Mouse (Mus musculus) midbrain, embryonic 15.5 days (tissue): ENCODE measurements around the gene Fn1. TPM values are rescaled to one million over a fixed set of nuclear protein-coding genes. Genes with fewer than 3 reads are reported as not detected.
A peak's percentile ranks its signal among the peaks of the same experiment; 100 is the strongest.

Experiments
- ATAC-seq: fragments of 200-750 bp; cut with Nextera tagmentation; replicated peaks from 2 replicates; pipeline ENCODE4 v1.8.0; 2017; ENCODE audit warnings: moderate TSS enrichment
- H3K27ac ChIP-seq: fragments of 300-500 bp; sonication (generic); 2 replicates; pipeline ENCODE4 v1.5.1; 2015; ENCODE audit warnings: mild to moderate bottlenecking, inconsistent platforms
- H3K27me3 ChIP-seq: fragments of 300-500 bp; sonication (generic); replicated peaks from 2 replicates; pipeline ENCODE4 v1.6.1; 2015; ENCODE audit warnings: inconsistent platforms
- H3K36me3 ChIP-seq: fragments of 300-500 bp; sonication (generic); replicated peaks from 2 replicates; pipeline ENCODE4 v1.6.1; 2015; ENCODE audit warnings: inconsistent platforms
- H3K4me1 ChIP-seq: fragments of 300-500 bp; sonication (generic); 2 replicates; pipeline ENCODE4 v1.6.1; 2015; ENCODE audit warnings: inconsistent platforms
- H3K4me2 ChIP-seq: fragments of 300-500 bp; sonication (generic); 2 replicates; pipeline ENCODE4 v1.6.1; 2015; ENCODE audit warnings: inconsistent platforms, mild to moderate bottlenecking, moderate library complexity
- H3K4me3 ChIP-seq: fragments of 300-500 bp; sonication (generic); 2 replicates; pipeline ENCODE4 v1.5.1; 2015; ENCODE audit warnings: mild to moderate bottlenecking, inconsistent platforms
- H3K9ac ChIP-seq: fragments of 300-500 bp; sonication (generic); 2 replicates; pipeline ENCODE4 v1.6.1; 2015; ENCODE audit warnings: mild to moderate bottlenecking, inconsistent platforms
- H3K9me3 ChIP-seq: fragments of 300-500 bp; sonication (generic); 2 replicates; pipeline ENCODE4 v1.6.1; 2016; ENCODE audit warnings: inconsistent platforms
- WGBS: fragments of 180-500 bp; shearing (Covaris S2); methylation state at CpG from one replicate; pipeline ENCODE4 v1.1.7; 2015; ENCODE audit warnings: mixed read lengths; 5-methylcytosine and 5-hydroxymethylcytosine counted together
- polyA plus RNA-seq: library from polyadenylated mRNA; unstranded; fragments of >200 nt; fragmentation: Nextera tagmentation; extraction: Ambion mirVana; gene quantifications from 2 replicates; pipeline ENCODE4 v1.2.1, GENCODE M21; 2015

The Fn1 gene
- polyA plus RNA-seq, 1 experiment from 2014 or later: 41.2 TPM

GRCm38 (mm10) chr1:71674274-71674673 lies 21.3 kb upstream of the Fn1 start:
- no peak for ATAC-seq
- H3K27me3 ChIP-seq: no peaks in the 10 kb centered on the region
- no peak overlapping the region for H3K4me3 ChIP-seq
- H3K9ac ChIP-seq: no peak overlapping the region
- WGBS: 75% methylated on average over 4 of the region's 4 CpGs
- no peak overlapping the region for H3K4me2 ChIP-seq
- H3K27ac ChIP-seq: no peak overlapping the region
- H3K9me3 ChIP-seq: no peaks in the 10 kb centered on the region
- H3K4me1 ChIP-seq: peaks cover 5% of the 10 kb centered on the region; the same call in 1 of the 2 replicates
- no peaks in the 10 kb centered on the region for H3K36me3 ChIP-seq

GRCm38 (mm10) chr1:71673398-71673910 lies 20.5 kb upstream of the Fn1 start:
- Histone ChIP-seq H3K9ac (no peak overlapping the region), H3K4me1 (peaks cover 5% of the 10 kb centered on the region; the same call in 1 of the 2 replicates), H3K4me2 (no peak overlapping the region), H3K4me3 (no peak overlapping the region), H3K9me3 (no peaks in the 10 kb centered on the region), H3K36me3 (no peaks in the 10 kb centered on the region), H3K27ac (no peak overlapping the region), H3K27me3 (no peaks in the 10 kb centered on the region)
- 3% methylated on average over 3 of the region's 3 CpGs for WGBS
- ATAC-seq: peak; percentile 82

- no peak overlapping the region for H3K4me2 ChIP-seq
- peaks cover 5% of the 10 kb centered on the region; the same call in 1 of the 2 replicates for H3K4me1 ChIP-seq
- no peak overlapping the region for H3K4me3 ChIP-seq
- H3K9ac ChIP-seq: no peak overlapping the region
- no peaks in the 10 kb centered on the region for H3K27me3 ChIP-seq
- H3K36me3 ChIP-seq: no peaks in the 10 kb centered on the region
- no peak overlapping the region for H3K27ac ChIP-seq
- WGBS: 92% methylated on average over 3 of the region's 3 CpGs
- H3K9me3 ChIP-seq: peaks cover 4% of the 10 kb centered on the region; the same call in 1 of the 2 replicates
- no peak for ATAC-seq
Measured at GRCm38 (mm10) chr1:71672346-71672745, 19.3 kb upstream of the Fn1 start.

- WGBS: 92% methylated on average over 6 of the region's 6 CpGs
Measured at GRCm38 (mm10) chr1:71663242-71663641, 10.2 kb upstream of the Fn1 start.

GRCm38 (mm10) chr1:71658632-71659031 lies 5.6 kb upstream of the Fn1 start:
- 77% methylated on average over 6 of the region's 6 CpGs for WGBS
- Histone ChIP-seq H3K4me2 (no peak overlapping the region), H3K4me1 (peaks cover 6% of the 10 kb centered on the region), H3K4me3 (no peak overlapping the region), H3K36me3 (no peaks in the 10 kb centered on the region), H3K27me3 (peaks cover 9% of the 10 kb centered on the region), H3K9ac (no peak overlapping the region), H3K27ac (no peak overlapping the region), H3K9me3 (no peaks in the 10 kb centered on the region)
- ATAC-seq: no peak

More at GRCm38 (mm10) chr1:71663242-71663641, 10.2 kb upstream of the Fn1 start:
- no peak overlapping the region for H3K4me3 ChIP-seq
- H3K9ac ChIP-seq: no peak overlapping the region
- no peaks in the 10 kb centered on the region for H3K4me1 ChIP-seq
- no peaks in the 10 kb centered on the region for H3K27me3 ChIP-seq
- H3K9me3 ChIP-seq: peaks cover 4% of the 10 kb centered on the region; the same call in 1 of the 2 replicates
- no peak overlapping the region for H3K4me2 ChIP-seq
- no peak overlapping the region for H3K27ac ChIP-seq
- H3K36me3 ChIP-seq: no peaks in the 10 kb centered on the region
- no peak for ATAC-seq

GRCm38 (mm10) chr1:71656309-71656708 lies 3.3 kb upstream of the Fn1 start:
- Histone ChIP-seq H3K9me3 (no peaks in the 10 kb centered on the region), H3K4me1 (peaks cover 15% of the 10 kb centered on the region), H3K4me3 (no peak overlapping the region), H3K27me3 (peaks cover 19% of the 10 kb centered on the region), H3K9ac (no peak overlapping the region), H3K4me2 (no peak overlapping the region), H3K36me3 (no peaks in the 10 kb centered on the region), H3K27ac (no peak overlapping the region)
- no peak for ATAC-seq
- WGBS: 94% methylated on average over 6 of the region's 6 CpGs

GRCm38 (mm10) chr1:71654221-71654620 lies 1.2 kb upstream of the Fn1 start:
- no peak overlapping the region for H3K9ac ChIP-seq
- ATAC-seq: no peak
- no peak overlapping the region for H3K27ac ChIP-seq
- H3K9me3 ChIP-seq: no peaks in the 10 kb centered on the region
- WGBS: 17% methylated on average over 8 of the region's 8 CpGs
- peaks cover 33% of the 10 kb centered on the region for H3K27me3 ChIP-seq
- peak overlapping the region; percentile 74 for H3K4me3 ChIP-seq
- peak overlapping the region; percentile 98 for H3K4me2 ChIP-seq
- no peaks in the 10 kb centered on the region for H3K36me3 ChIP-seq
- H3K4me1 ChIP-seq: peaks cover 15% of the 10 kb centered on the region

GRCm38 (mm10) chr1:71653400-71654159 lies 580 bp upstream of the Fn1 start:
- no peak for ATAC-seq
- H3K27ac ChIP-seq: no peak overlapping the region
- H3K9me3 ChIP-seq: no peaks in the 10 kb centered on the region
- H3K36me3 ChIP-seq: no peaks in the 10 kb centered on the region
- WGBS: under 1% methylated on average over 24 of the region's 24 CpGs
- H3K4me3 ChIP-seq: peak overlapping the region; percentile 74
- H3K27me3 ChIP-seq: peaks cover 33% of the 10 kb centered on the region
- peaks cover 15% of the 10 kb centered on the region for H3K4me1 ChIP-seq
- H3K4me2 ChIP-seq: peak overlapping the region; percentile 98
- peak overlapping the region; percentile 46 for H3K9ac ChIP-seq

GRCm38 (mm10) chr1:71651828-71652227 lies 1.2 kb downstream of the Fn1 start:
- no peaks in the 10 kb centered on the region for H3K36me3 ChIP-seq
- peak overlapping the region; percentile 98; the same call in 1 of the 2 replicates for H3K4me2 ChIP-seq
- H3K9me3 ChIP-seq: no peaks in the 10 kb centered on the region
- H3K27ac ChIP-seq: no peak overlapping the region
- H3K9ac ChIP-seq: no peak overlapping the region
- ATAC-seq: no peak
- 61% methylated on average over 1 of the region's 1 CpGs for WGBS
- no peak overlapping the region for H3K4me3 ChIP-seq
- H3K27me3 ChIP-seq: peaks cover 33% of the 10 kb centered on the region
- H3K4me1 ChIP-seq: peaks cover 15% of the 10 kb centered on the region

- Histone ChIP-seq H3K27ac (no peak overlapping the region), H3K9me3 (no peaks in the 10 kb centered on the region), H3K36me3 (no peaks in the 10 kb centered on the region), H3K4me1 (peaks cover 15% of the 10 kb centered on the region), H3K27me3 (peaks cover 33% of the 10 kb centered on the region), H3K9ac (no peak overlapping the region), H3K4me2 (peak overlapping the region; percentile 10; the same call in 1 of the 2 replicates), H3K4me3 (no peak overlapping the region)
- ATAC-seq: no peak
- WGBS: 53% methylated on average over 9 of the region's 9 CpGs
Measured at GRCm38 (mm10) chr1:71651315-71651714, 1.7 kb downstream of the Fn1 start.

- Histone ChIP-seq H3K36me3 (no peaks in the 10 kb centered on the region), H3K27ac (no peak overlapping the region), H3K27me3 (peaks cover 33% of the 10 kb centered on the region), H3K4me3 (no peak overlapping the region), H3K4me2 (no peak overlapping the region), H3K4me1 (peaks cover 15% of the 10 kb centered on the region), H3K9ac (no peak overlapping the region), H3K9me3 (no peaks in the 10 kb centered on the region)
- WGBS: 40% methylated on average over 6 of the region's 6 CpGs
- ATAC-seq: no peak
Measured at GRCm38 (mm10) chr1:71650741-71651140, 2.3 kb downstream of the Fn1 start.

GRCm38 (mm10) chr1:71648166-71648565 lies 4.8 kb downstream of the Fn1 start:
- Histone ChIP-seq H3K36me3 (no peaks in the 10 kb centered on the region), H3K4me2 (no peak overlapping the region), H3K27ac (no peak overlapping the region), H3K9ac (no peak overlapping the region), H3K4me1 (peaks cover 5% of the 10 kb centered on the region; the same call in 1 of the 2 replicates), H3K9me3 (no peaks in the 10 kb centered on the region), H3K27me3 (peaks cover 21% of the 10 kb centered on the region), H3K4me3 (no peak overlapping the region)
- no peak for ATAC-seq
- WGBS: 85% methylated on average over 7 of the region's 7 CpGs

- Histone ChIP-seq H3K9me3 (no peaks in the 10 kb centered on the region), H3K4me2 (no peak overlapping the region), H3K4me3 (no peak overlapping the region), H3K27ac (no peak overlapping the region), H3K27me3 (peaks cover 19% of the 10 kb centered on the region), H3K4me1 (no peaks in the 10 kb centered on the region), H3K36me3 (no peaks in the 10 kb centered on the region), H3K9ac (no peak overlapping the region)
- no peak for ATAC-seq
- WGBS: 90% methylated on average over 5 of the region's 5 CpGs
Measured at GRCm38 (mm10) chr1:71646774-71647173, 6.2 kb downstream of the Fn1 start.
